Mouse (Mus musculus): ENCODE measurements around the gene Il18.

Il18 gene

DNA sequence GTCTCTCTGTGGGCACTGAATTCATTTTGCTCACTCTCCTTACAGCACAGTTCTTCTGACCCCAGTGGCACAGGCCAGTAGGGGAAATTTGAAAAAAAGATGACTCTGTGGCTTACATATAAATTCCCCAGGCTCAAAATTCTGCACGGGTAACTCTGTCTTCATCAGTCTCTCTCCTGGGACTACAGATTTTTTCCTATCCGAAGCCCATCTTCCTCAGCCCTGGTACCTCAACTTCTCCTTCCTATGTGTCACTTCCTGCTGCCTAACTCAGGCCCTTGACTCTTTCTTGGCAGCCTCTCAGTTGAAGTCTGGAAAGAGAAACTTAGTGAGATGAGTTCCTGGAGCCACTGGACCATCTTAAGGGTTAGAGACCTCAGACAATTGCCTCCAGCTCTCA is 1.1 kb upstream of the Il18 start:
- no peak for DNase-seq (ENCODE audit: low spot score)

DNA sequence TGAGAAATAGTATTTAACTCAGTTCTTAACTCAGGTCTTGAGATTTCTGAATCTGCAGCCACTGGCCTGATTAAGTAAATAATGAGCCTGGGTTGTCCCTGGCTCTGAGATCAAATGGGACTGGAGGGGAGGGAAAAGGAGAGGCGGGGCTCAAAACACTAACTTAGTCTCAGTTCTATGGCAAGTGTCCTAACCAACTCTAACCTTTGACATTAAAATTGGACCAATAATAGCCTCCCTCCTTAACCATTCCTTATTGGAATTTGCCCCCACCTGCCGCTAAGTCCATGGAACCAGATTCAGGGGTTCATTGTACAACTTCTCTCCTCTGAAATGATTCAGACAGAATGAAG is 443 bp downstream of the Il18 start, which contains the start of gene Bco2:
TSS of gene Bco2 (minus strand) at position 88 of the 353 bp plus-strand sequence.
- DNase-seq (ENCODE audit: low spot score), result no peak

DNA sequence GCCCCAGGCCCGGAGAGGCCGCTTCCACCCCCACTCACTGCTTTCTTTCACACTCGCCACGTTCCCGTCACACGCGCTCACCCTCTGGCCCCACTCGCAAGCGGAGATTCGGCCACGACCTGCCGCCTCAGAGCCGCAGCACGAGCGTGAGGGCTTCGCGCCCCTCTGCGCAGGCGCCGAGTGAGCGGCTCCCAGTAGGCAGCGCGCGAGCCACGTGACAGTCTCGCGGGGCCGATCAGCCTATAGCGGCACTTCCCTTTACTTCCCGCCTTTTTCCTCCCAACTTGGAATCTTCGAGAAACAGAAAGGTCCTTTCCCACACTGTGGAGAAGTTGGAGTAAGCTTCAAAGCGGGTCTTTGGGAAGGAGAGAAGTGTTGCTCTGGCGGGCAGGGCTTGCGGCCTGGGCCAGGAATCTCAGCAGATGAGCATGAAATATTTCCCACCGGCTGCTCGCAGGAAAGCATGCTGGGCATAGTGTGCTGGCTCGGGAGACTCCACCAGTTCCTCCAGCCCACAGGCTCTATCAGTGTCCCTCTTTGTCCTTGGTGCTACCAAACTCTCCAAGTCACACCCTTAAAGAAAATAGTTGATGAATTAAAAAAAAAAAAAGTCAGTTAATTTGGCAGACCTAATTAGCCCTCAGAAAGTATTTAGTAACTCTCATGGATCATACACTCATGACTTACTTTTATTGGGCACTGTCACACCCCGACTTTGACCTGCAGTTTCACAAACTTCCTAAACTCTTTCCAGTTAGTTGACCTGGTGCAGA is 6.7 kb downstream of the Il18 start, which contains the start of gene Tex12:
TSS of gene Tex12 (minus strand) at position 181 of the 773 bp plus-strand sequence.
- no peak for DNase-seq (ENCODE audit: low spot score)

DNA sequence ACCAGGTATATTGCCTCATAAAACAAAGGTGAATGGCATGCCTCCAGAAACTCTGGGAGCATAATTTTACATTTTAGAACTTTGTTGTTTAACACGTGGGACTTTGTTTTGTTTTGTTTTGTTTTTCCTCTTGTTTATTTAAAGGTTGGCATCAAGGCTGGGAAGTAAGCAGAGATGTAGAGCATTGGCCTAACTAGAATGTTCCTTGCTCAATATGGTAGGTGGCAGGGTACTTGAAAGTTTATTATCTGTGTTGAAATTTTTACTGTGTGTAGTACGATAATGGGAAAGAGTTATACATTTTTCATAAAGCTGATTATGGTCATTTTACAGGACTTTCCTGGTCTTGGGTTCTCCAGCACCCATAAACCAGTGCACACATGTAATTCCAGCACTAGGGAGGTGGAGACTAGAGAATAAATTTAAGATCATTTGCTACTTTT is 7.3 kb downstream of the Il18 start:
- DNase-seq (ENCODE audit: low spot score), result no peak

DNA sequence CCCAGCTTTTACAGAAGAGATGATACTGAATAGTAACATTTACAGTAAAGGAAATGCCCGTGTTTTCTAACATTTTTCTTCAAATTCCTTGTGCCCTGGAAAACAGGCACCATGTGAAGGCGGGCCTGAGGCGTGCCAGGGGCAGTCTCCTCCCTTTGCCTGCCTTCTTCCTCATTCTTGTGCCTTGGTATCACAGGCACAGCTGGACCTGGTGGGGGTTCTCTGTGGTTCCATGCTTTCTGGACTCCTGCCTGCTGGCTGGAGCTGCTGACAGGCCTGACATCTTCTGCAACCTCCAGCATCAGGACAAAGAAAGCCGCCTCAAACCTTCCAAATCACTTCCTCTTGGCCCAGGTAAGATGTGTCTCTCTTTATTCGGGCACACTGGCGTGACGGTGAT is 10.5 kb downstream of the Il18 start:
- DNase-seq (ENCODE audit: low spot score), result no peak

DNA sequence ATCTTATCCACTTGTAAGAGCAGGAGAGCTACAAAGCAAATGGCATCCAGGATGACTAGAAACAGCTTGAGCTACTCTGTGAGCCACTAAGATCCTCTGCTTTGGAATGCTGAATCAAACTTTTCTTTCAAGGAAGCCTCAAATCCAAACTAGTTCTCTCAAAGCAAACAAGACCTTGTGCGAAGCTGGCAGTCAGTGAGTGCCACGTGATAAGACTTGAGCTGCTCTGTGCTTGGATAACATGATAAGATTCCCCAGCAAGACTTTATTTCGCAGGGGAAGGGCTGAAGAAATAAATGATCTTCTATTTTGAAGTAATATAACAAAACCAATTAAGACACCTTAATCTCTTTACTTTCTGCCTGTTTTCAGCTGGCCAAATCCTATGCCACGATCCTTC is 11.3 kb downstream of the Il18 start:
- DNase-seq (ENCODE audit: low spot score), result no peak

DNA sequence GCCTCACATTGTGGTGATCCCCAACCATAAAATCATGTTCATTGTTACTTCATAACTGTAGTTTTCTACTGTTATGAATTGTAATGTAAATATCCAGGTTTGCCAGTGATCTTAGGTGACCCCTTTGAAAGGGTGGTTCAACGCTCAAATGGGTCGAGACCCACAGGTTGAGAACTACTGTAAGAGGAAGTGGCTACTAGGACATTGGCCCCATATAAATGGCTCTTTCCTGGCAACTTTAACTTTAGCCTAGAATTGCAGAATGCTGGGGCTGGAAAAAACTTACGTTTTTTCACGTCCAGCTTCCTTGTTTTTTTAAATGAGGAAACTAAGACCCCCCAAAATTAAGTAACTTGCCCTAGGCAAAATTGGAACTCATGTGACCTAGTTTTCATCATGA is 12.7 kb downstream of the Il18 start:
- no peak for DNase-seq (ENCODE audit: low spot score)

DNA sequence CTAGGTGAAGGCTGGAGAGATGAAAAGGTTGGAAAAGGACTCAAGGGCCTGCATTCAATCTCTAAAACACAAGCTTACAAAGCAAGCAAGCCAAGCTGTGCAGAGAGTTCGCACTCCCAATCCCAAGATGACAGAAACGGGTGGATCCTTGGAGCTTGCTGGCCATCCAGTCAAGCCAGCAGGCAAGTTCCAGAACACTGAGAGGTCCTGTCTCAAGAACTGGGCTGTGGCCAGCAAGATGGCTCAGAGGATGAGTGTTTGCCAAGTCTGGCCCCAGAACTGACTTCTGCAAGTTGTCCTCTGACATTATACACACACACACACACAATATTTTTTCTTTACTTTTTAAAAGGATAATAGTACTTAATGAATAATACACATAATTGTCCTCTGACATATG is 13.3 kb downstream of the Il18 start:
- no peak for DNase-seq (ENCODE audit: low spot score)

DNA sequence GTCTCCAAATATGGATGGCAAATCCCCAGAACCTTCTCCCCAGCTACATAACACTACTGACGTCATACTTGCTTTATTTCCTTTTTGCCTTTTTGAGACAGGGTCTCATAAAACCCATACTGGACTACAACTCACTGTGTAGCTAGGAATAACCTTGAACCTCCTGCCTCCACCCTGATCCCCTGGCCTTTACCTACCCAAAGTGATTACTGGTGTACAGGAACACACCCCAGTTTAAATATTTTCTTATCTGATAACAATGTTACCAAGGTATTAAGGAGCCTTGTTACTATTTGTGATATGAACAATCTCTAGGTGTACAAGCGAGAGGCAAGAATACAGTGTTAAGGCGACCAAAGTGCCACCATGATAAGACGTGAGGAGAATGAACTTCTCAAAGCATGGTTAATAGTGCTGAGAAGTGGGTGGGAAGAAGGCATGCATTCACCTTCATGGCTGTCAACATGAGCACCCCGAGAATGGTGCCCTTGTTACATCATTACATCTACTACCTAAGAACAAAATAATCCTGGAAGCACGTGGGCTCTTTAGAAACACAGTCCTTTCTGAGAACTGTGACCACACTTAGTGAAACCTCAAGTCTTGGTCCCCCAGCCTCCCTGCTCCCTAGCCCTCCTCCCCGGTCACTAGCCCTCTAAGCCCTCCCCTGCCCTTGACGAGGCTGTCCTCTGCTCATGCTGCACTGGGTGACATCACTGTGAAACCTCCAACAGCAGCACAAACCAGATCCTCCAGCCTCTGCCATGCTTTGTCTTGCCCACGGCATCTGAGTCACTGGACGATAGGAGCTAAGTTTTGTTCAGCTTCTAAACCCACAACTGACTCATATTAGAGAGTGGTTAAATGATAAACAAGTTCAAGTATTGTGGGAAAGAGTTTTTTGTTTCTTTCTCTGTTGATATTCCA is 15.2 kb downstream of the Il18 start:
- DNase-seq (ENCODE audit: low spot score), result no peak

DNA sequence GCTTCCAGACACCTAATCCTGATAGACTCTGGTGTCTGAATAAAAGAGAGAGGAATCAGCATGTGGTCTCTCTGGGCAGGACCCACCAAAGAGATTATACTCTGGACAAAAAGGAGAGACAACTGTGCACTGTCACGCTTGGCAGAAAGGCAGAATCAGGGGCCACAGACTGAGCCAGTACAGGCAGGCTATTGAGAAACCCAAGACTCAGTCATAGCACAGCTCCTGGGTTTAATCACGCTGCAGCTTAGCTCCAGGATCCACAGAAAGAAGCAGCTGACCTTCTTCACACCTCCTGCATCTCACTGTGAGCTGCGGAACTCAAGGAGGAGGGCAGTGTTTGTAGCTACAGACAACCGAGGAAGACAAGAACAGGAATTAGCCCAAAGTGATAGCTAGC is 25.7 kb downstream of the Il18 start:
- no peak for DNase-seq (ENCODE audit: low spot score)

DNA sequence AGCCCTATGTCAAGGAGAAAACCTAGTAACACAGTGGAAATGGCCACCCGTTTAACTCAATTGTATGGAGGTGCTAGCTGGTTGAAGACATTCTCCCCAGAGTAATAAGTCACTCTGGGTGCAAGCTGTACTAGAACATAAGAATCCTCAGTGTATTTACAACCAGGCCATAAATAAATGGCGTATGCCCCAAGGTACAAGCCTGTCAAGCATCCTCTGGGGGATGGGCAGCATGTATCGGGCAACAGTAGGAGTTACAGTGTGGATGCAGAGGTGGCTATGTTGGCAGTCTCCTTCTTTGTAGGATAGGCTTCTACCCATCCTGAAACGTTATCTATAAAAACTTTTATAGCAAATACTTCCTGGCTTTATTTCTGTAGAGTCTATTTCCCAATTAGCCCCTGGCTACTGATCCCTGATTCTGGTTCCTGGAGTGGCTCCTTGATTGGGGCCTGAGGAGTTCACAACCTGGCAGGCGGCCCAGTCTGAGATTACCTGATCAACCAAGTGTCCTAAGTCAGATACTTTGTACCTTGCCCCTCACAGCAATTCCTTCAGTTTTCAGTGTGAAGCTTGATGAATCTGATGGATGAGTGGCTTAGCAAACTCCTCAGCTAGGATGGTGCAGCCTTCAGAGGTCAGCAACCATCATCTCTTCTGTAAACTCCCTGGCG is 30.7 kb downstream of the Il18 start:
- no peak for DNase-seq (ENCODE audit: low spot score)

DNA sequence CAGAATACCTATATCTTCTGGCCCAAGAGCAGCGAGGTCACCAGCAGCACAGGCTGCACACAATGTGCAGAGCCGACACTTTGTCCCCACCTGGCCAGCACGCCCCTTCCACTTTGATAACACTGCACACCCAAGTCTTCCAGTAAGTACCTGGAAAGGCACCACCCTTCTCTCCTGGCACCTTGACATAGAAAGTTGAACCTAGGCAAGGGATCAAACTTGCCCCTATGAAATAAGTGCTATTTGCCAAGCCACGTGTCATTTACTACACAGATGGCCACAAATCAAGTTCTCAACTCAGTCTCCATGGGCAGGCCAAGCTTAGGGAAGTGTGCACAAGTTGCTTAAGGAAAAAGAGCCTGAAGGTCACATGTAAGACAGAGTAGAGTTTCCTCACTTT is 32.3 kb downstream of the Il18 start:
- no peak for DNase-seq (ENCODE audit: low spot score)

DNA sequence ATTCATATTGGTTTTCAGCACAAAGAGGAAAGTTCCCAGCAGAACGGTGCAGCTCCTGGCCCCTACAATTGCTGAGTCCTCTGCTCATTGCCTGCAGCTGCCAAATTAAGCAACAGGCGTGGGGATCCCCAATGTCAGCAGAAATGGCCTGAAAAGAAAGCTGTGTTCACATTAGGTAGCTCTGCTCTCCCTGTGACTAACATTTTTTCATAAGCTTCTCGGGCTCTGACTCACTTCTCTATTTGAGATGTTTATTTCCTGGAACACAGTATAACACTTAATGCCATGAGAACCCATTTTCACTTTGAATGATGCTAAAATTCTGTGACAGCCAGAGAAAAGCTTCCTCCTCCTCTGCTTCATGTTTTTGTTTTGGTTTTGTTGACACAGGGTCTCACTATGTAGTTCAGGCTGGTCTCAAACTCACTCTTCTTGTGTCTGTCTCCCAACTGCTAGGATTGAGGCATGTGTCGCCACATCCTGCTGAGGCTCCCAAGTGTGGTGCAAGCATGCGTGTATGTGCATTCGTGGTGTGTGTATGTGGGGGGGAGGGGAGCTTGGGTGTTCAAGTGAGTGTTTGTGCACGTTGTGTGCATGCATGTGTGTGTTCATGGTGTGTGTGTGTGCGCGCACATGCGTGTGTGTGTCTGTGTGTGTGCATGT is 36.4 kb downstream of the Il18 start:
- no peak for DNase-seq (ENCODE audit: low spot score)

DNA sequence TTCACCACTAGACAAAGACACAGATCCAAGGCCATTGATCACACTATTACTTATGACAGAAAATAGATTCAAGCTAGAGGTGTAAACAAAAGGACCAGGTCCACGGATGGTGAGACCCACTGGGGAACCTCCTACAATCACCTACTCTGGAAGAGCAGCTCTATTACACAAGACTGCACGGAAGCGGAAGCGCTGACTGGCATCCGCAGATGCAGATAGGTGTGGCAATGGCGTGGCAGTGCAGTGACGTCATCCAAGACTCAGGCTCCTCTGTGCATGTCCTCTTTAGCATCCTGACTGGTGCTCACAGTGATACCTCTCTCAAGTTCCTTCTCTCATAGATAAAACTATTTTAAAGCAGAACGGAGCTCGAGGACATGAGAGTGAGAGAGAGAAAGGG is 38.3 kb downstream of the Il18 start:
- DNase-seq (ENCODE audit: low spot score), result no peak

DNA sequence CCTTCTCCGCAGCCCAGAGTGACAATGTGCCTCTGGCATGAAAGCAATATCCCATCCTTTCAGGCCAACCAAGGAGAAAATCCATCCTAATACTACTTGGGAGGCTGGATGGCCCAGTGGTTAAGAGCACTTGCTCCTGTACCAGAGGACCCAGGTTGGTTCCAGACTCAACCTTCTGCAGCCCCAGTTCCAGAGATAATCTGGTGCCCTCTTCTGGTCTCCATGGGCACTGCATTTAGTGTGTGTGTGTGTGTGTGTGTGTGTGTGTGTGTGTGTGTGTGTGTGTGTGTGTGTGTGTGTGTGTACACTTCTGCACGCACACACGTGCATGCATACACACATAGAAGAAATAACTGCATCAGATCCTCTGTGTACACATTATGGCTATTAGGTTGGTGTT is 38.9 kb downstream of the Il18 start:
- peak; percentile 40 for DNase-seq (ENCODE audit: low spot score)

DNA sequence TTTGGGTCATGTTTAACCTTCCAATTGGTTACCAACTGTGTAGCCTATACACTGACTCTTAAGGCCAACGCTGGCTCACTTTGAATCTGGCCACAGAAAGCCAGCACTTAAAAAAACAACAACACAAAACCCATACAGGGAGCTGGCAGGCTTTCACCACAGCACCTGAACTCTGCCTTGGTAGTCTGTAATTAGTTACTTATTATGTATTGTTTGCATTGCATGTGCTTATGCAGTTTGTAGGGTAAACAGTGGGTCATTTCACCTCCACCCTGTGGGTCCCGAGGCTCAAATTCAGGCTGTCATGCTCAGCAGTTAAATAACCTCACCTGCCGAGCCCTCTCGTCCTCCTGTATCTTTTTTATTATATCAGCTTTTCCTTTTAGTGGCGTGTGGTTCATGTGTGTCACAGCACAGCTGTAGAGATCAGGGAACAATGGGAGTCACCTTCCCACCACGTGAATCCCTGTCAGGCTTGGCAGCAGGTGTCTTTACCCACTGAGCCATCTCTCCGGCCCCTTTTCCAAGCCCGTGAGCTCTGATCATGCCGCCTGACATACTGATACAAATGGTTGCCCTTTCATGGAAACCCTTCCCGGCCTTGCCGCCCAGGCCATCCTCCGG is 40.3 kb downstream of the Il18 start:
- DNase-seq (ENCODE audit: low spot score), result no peak

DNA sequence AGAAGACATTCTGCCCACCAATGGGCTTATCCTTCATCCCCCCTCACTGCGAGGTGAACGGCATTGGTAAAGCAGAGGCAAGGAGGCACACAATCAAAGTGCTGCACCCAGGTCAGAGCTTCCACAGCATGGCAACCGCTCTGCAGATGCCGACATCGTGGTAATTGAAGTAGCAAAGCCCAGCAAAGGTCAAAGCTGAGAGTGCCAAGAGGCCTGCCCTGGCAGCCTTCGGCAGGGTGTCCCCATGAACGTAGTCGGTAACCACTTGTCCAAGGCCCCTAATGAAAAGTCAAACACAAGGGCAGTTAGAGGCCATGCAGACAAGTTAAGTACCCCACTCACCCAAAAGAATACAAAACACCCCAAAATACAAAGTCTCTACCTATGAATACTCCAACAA is 42.3 kb downstream of the Il18 start:
- no peak for DNase-seq (ENCODE audit: low spot score)

DNA sequence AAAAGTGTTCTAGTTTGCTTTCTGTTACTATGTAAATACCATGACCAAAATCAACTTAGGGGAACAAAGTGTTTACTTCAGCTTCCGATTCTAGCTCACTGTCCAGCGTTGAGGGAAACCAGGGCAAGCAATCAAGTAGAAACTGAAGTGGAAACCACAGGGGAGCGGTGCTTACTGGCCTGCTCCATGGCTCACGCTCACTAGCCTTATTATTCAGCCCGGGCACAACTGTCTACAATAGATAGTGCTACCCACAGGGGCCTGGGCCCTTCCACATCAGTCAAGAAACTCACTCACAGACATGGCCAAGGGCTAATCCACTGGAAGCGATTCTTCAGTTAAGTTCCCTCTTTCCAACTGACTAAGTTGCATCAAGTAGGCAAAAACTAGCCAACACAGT is 46.9 kb downstream of the Il18 start:
- DNase-seq (ENCODE audit: low spot score), result no peak

DNA sequence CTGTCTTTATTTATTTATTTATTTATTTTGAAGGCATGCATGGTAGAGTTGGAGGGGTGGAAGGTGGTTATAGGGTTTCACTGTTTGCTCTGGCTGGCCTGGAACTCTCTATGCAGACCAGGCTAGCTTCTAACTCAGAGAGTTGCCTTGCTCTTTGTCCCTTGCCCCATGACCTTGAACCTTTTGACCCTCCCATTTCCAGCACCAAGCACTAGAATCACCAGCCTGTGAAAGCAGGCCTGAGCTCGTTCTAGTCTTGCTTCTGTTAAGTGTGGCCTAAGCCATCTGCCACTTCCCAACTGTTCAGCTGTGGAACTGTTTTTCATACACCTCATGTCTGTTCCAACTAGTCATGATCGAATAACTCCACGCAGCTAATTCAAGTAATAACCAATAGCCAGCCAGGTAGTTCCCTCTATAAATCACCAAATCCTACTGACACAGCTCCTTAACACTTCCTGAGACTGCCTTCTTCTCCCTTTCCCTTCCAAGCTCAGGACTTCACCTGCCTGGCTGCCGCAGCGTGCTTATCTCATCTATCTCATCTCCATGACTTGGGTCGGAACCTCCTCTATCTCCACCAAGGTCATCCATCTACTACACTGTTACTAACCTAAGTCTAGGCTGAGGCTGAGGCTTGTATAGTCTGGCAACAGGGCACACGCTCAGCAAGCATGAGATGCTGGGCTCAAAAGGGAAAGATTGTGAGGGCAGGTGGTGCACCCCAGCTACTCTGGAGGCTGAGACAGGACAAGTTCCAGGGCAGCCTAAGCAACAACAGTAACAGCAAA is 47.6 kb downstream of the Il18 start:
- DNase-seq (ENCODE audit: low spot score), result no peak

DNA sequence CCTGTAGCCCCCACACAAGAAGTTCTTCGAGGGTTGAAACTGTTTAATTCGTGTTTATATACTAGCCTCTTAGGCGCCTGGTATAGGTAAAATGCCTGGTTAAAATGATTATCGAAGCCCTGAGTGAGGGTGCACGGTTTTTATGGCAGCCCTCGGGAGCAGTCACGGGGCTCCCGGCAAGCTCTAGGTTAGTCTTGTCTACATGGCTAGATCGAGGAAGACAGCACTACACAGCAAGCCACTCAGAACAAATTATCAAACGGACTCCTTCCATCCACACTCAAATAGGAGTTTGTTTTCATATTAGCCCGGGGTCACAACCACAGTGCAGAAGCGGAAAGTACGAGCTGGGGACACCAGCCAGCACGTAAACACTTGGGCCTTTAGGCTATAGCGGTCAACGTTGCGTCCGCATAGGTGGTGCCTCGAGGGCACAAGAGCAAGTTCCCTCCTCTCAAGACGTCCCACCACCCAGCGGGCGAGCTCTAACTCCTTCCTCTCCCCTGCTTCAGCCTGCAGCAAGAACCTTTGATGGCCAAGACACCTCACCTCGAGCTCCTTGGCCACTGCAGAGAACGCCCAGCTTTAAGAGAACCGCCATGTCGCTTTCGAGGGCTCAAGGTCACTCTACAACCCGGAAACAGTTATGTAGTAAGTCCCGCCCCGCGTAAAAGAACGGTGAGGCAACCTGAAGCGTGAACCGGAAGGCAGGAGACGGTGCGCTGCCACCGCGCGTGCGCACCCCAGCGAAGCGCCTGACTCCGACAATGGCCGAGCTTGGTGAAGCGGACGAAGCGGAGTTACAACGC is 48.8 kb downstream of the Il18 start, which contains the start of the genes Sdhd and Timm8b:
TSS of gene Sdhd (minus strand) at position 624 of the 809 bp plus-strand sequence.
TSS of gene Timm8b (plus strand) at position 722 of the 809 bp plus-strand sequence.
- DNase-seq (ENCODE audit: low spot score), result peak; percentile 88

Measured in spleen, adult 12 weeks (tissue).